9 mouse cellular contexts compared by ENCODE assay signal in the genomic region with DNA sequence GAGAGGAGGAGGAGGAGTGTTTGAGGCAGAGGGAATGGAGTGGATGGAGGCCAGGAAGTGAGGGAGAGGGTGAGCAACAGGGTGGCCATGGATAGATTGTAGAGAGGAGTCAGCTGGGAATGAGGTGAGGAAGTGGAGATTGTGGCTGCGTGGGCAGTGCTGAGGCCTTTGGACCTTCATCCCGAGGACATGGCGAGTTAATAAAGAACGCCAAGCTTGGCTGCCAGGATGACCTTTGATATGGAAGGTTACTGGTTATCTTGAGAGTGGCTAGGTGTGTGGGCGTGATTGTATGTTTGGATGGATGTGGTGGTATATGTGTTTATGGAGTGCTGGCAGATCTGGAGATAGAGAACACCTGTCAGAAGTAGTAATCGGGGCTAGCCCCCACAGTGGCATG. TPM values are rescaled to one million over a fixed set of nuclear protein-coding genes. Genes with fewer than 3 reads are reported as not detected.
A peak's percentile ranks its signal among the peaks of the same experiment; 100 is the strongest.
DNase-seq lines count a peak whose midpoint lies in the region; ATAC-seq and TF ChIP-seq lines count a peak whose summit lies in the region.
"Had no signal": no experiment of that assay in that cellular context is flagged by ENCODE, and none has a peak within 500 bp of the region (broad histone marks: within the 10 kb centered on the region; RNA-seq: fewer than 3 reads in every experiment).

No protein-coding gene starts in this region.

- H3K4me2 ChIP-seq in heart, embryonic 14.5 days (ENCODE audit: low read length) = peak overlapping the region; percentile 11
- H3K4me2 ChIP-seq in hindbrain, embryonic 13.5 days = peak overlapping the region; percentile 79
- peak overlapping the region; percentile 12; the same call in 1 of the 2 replicates for H3K4me2 ChIP-seq in midbrain, postnatal 0 days (ENCODE audit: low read depth, low read length, poor library complexity, severe bottlenecking)

- no peaks in the 10 kb centered on the region for H3K9me3 ChIP-seq in heart, embryonic 14.5 days (ENCODE audit: control insufficient read depth, low read length)
- no peaks in the 10 kb centered on the region for H3K9me3 ChIP-seq in hindbrain, embryonic 13.5 days
- no peaks in the 10 kb centered on the region for H3K9me3 ChIP-seq in midbrain, postnatal 0 days (ENCODE audit: low read length)

- H3K4me1 ChIP-seq in heart, embryonic 14.5 days (ENCODE audit: control insufficient read depth in 2 of 2, insufficient read depth in 2 of 2, low read length in 2 of 2) = peaks cover 15 to 44% of the 10 kb centered on the region in 2 experiments
- H3K4me1 ChIP-seq in hindbrain, embryonic 13.5 days (replicated peaks) = peaks cover 56% of the 10 kb centered on the region
- H3K4me1 ChIP-seq in midbrain, postnatal 0 days (ENCODE audit: insufficient read depth, low read length) = peaks cover 15% of the 10 kb centered on the region

- H3K4me3 ChIP-seq in heart, embryonic 14.5 days (ENCODE audit: control insufficient read depth in 1 of 2, insufficient read depth in 1 of 2, low read depth in 1 of 2, low read length in 2 of 2) = no peak overlapping the region
- no peak overlapping the region; the same call in 1 of the 2 replicates for H3K4me3 ChIP-seq in hindbrain, embryonic 13.5 days
- no peak overlapping the region for H3K4me3 ChIP-seq in midbrain, postnatal 0 days (ENCODE audit: low read depth, low read length)

- ATAC-seq in heart, embryonic 14.5 days (ENCODE audit: insufficient number of reproducible peaks, insufficient read depth, low FRiP score, low read depth) = no peak
- ATAC-seq in hindbrain, embryonic 13.5 days (ENCODE audit: low FRiP score) = no peak
- ATAC-seq in midbrain, postnatal 0 days (ENCODE audit: low FRiP score) = no peak

- no peaks in the 10 kb centered on the region for H3K27me3 ChIP-seq in heart, embryonic 14.5 days (ENCODE audit: control insufficient read depth, insufficient read depth, low read length)
- no peaks in the 10 kb centered on the region for H3K27me3 ChIP-seq in hindbrain, embryonic 13.5 days
- H3K27me3 ChIP-seq in midbrain, postnatal 0 days (ENCODE audit: insufficient read depth, low read length) = no peaks in the 10 kb centered on the region

- DNase-seq in heart, postnatal 10 days = no peak
- DNase-seq in kidney, postnatal 10 days = peak; percentile 44
- no peak for DNase-seq in midbrain, postnatal 0 days (ENCODE audit: low spot score)
- no peak for DNase-seq in urinary bladder, postnatal 36 days (ENCODE audit: low spot score in 2 of 2)
- DNase-seq in right cerebral cortex, postnatal 14 days = no peak
- DNase-seq in T-cell, adult 2 months (ENCODE audit: low spot score) = no peak
- DNase-seq: adrenal gland, adult 8-10 months had no signal

- WGBS in heart, embryonic 14.5 days = 43% methylated on average over 6 of the region's 6 CpGs
- WGBS in hindbrain, embryonic 13.5 days = 91% methylated on average over 6 of the region's 6 CpGs
- 92% methylated on average over 6 of the region's 6 CpGs for WGBS in midbrain, postnatal 0 days

- H3K9ac ChIP-seq in heart, embryonic 14.5 days (ENCODE audit: low read length) = no peak overlapping the region
- peak overlapping the region; percentile 51; the same call in 1 of the 2 replicates for H3K9ac ChIP-seq in hindbrain, embryonic 13.5 days
- H3K9ac ChIP-seq in midbrain, postnatal 0 days (replicated peaks; ENCODE audit: low read length, poor library complexity, severe bottlenecking) = no peak overlapping the region

- intact Hi-C loops in heart, postnatal 10 days (cut with DNase I) = no loop called here

- H3K36me3 ChIP-seq in heart, embryonic 14.5 days (ENCODE audit: control insufficient read depth, insufficient read depth, low read length) = peaks cover 8% of the 10 kb centered on the region; the same call in 1 of the 2 replicates
- peaks cover 7% of the 10 kb centered on the region; the same call in 1 of the 2 replicates for H3K36me3 ChIP-seq in hindbrain, embryonic 13.5 days
- no peaks in the 10 kb centered on the region for H3K36me3 ChIP-seq in midbrain, postnatal 0 days (ENCODE audit: insufficient read depth, low read length)

- TF ChIP-seq CTCF in midbrain, postnatal 0 days (IDR thresholded peaks at IDR 0.05) = no peak

- no peak overlapping the region for H3K27ac ChIP-seq in heart, embryonic 14.5 days (replicated peaks in 1 of 2; ENCODE audit: control insufficient read depth in 1 of 2, insufficient read depth in 1 of 2, low read depth in 2 of 2, low read length in 2 of 2)
- H3K27ac ChIP-seq in hindbrain, embryonic 13.5 days = peak overlapping the region; percentile 55
- H3K27ac ChIP-seq in midbrain, postnatal 0 days (ENCODE audit: low read depth, low read length) = no peak overlapping the region

RNA-seq across cellular contexts. Expression of a gene that starts 3.4 kb away (rescaled TPM):
- polyA plus RNA-seq in heart, embryonic 14.5 days (2014; fragmentation: Nextera tagmentation; extraction: Ambion mirVana) = 39.8 and 48.1 TPM in 2 replicates
- 100 to 1,000 TPM; 137 to 138 TPM for total RNA-seq in heart, postnatal 10 days (2021)
- polyA plus RNA-seq in hindbrain, embryonic 13.5 days (2015; fragmentation: Nextera tagmentation; extraction: Ambion mirVana) = 71.5 and 78.9 TPM in 2 replicates
- 72.2 and 90.9 TPM in 2 replicates for total RNA-seq in midbrain, postnatal 0 days (2014; rRNA removed)
- 41.3 and 45.2 TPM in 2 replicates for polyA plus RNA-seq in midbrain, postnatal 0 days (2015; fragmentation: Nextera tagmentation; extraction: Ambion mirVana)

RNA-seq across cellular contexts. Expression of a gene that starts 38.0 kb away (rescaled TPM):
- polyA plus RNA-seq in heart, embryonic 14.5 days (2014; fragmentation: Nextera tagmentation; extraction: Ambion mirVana) = 6.3 and 6.6 TPM in 2 replicates
- 10 to 100 TPM; 17.2 to 17.8 TPM for total RNA-seq in heart, postnatal 10 days (2021)
- polyA plus RNA-seq in hindbrain, embryonic 13.5 days (2015; fragmentation: Nextera tagmentation; extraction: Ambion mirVana) = 13.4 and 13.6 TPM in 2 replicates
- total RNA-seq in midbrain, postnatal 0 days (2014; rRNA removed) = 64.7 and 81.3 TPM in 2 replicates
- 12.7 and 16.9 TPM in 2 replicates for polyA plus RNA-seq in midbrain, postnatal 0 days (2015; fragmentation: Nextera tagmentation; extraction: Ambion mirVana)

Comparison
In these comparisons a context has a peak if more than half of its experiments do, and no peak if none do; other contexts are left out.
1. H3K4me2 ChIP-seq: peak in every context shown above with its lines; median percentile 79 in hindbrain, embryonic 13.5 days; 12 in midbrain, postnatal 0 days; 11 in heart, embryonic 14.5 days.